Mouse (Mus musculus) hindbrain, embryonic 11.5 days (tissue): ENCODE data around the gene Fkbp2. TPM values are rescaled to one million over a fixed set of nuclear protein-coding genes. Genes with fewer than 3 reads are reported as not detected.
A peak's percentile ranks its signal among the peaks of the same experiment; 100 is the strongest.
"Not testable (repeated sequence)": the region's sequence is repeated elsewhere in the genome, so short reads cannot be mapped to it uniquely, and the experiment has no call there.

ENCODE experiments used
- ATAC-seq: fragments of 200-750 bp; cut with Nextera tagmentation; 2 replicates; pipeline ENCODE4 v1.8.0; 2017; ENCODE audit warnings: mild to moderate bottlenecking, moderate TSS enrichment, moderate library complexity; ENCODE audit not compliant: low FRiP score
- DNase-seq: peaks from one replicate; pipeline ENCODE4 v3.0.0-alpha.2; 2015; ENCODE audit warnings: low spot score
- H3K27ac ChIP-seq: fragments of 300-500 bp; sonication (generic); 2 replicates; pipeline ENCODE4 v1.5.1; 2014; ENCODE audit warnings: mild to moderate bottlenecking, low read depth, low read length
- H3K27me3 ChIP-seq: fragments of 300-500 bp; sonication (generic); 2 replicates; pipeline ENCODE4 v1.6.1; 2014; ENCODE audit warnings: mild to moderate bottlenecking, low read length, moderate library complexity, mixed read lengths; ENCODE audit not compliant: control insufficient read depth, insufficient read depth
- H3K36me3 ChIP-seq: fragments of 300-500 bp; sonication (generic); 2 replicates; pipeline ENCODE4 v1.6.1; 2014; ENCODE audit warnings: mild to moderate bottlenecking, low read length, moderate library complexity, mixed read lengths; ENCODE audit not compliant: control insufficient read depth, insufficient read depth
- H3K4me1 ChIP-seq: fragments of 300-500 bp; sonication (generic); replicated peaks from 2 replicates; pipeline ENCODE4 v1.6.1; 2014; ENCODE audit warnings: low read length, mixed read lengths; ENCODE audit not compliant: control insufficient read depth, insufficient read depth
- H3K4me2 ChIP-seq: fragments of 300-500 bp; sonication (generic); replicated peaks from 2 replicates; pipeline ENCODE4 v1.6.1; 2014; ENCODE audit warnings: mild to moderate bottlenecking, low read depth, low read length
- H3K4me3 ChIP-seq: fragments of 300-500 bp; sonication (generic); 2 replicates; pipeline ENCODE4 v1.5.1; 2014; ENCODE audit warnings: low read depth, low read length
- H3K9ac ChIP-seq: fragments of 300-500 bp; sonication (generic); 2 replicates; pipeline ENCODE4 v1.6.1; 2014; ENCODE audit warnings: low read depth, low read length
- H3K9me3 ChIP-seq: fragments of 300-500 bp; sonication (generic); 2 replicates; pipeline ENCODE4 v1.6.1; 2016; ENCODE audit warnings: low read length; ENCODE audit not compliant: control insufficient read depth
- WGBS: fragments of 180-500 bp; shearing (Covaris S2); extraction: QIAGEN DNeasy Blood & Tissue Kit; methylation state at CpG from one replicate; pipeline ENCODE4 v1.1.7; 2014; 5-methylcytosine and 5-hydroxymethylcytosine counted together
- polyA plus RNA-seq: library from polyadenylated mRNA; unstranded; fragments of >200 nt; fragmentation: Nextera tagmentation; extraction: Ambion mirVana; gene quantifications from 2 replicates; pipeline ENCODE4 v1.2.1, GENCODE M21; 2014

The Fkbp2 gene
- polyA plus RNA-seq, 1 experiment from 2014 or later, result 79.3 TPM

- H3K9me3 ChIP-seq, result no peaks in the 10 kb centered on the region
- WGBS, result 63% methylated on average over 14 of the region's 14 CpGs
- peak overlapping the region; percentile 43 for H3K4me3 ChIP-seq
- peak overlapping the region; percentile 73 for H3K27ac ChIP-seq
- H3K36me3 ChIP-seq, result no peaks in the 10 kb centered on the region
- H3K4me2 ChIP-seq, result peak overlapping the region; percentile 84
- ATAC-seq (no peak), DNase-seq (no peak)
- peaks cover 10% of the 10 kb centered on the region for H3K4me1 ChIP-seq
- peak overlapping the region; percentile 58 for H3K9ac ChIP-seq
- no peaks in the 10 kb centered on the region for H3K27me3 ChIP-seq
Measured at GRCm38 (mm10) chr19:6993011-6993770, 12.9 kb upstream of the Fkbp2 start.

- Histone ChIP-seq H3K4me2 (peak within 1 kb of the TSS; percentile 84), H3K27me3 (no peaks in the 10 kb centered on the region), H3K9me3 (no peaks in the 10 kb centered on the region), H3K4me1 (peaks cover 13% of the 10 kb centered on the region), H3K4me3 (peak within 1 kb of the TSS; percentile 43), H3K27ac (peak within 1 kb of the TSS; percentile 73), H3K9ac (peak within 1 kb of the TSS; percentile 58), H3K36me3 (no peaks in the 10 kb centered on the region)
- DNase-seq (peak; percentile 96), ATAC-seq (peak; percentile 96)
- WGBS, result 1% methylated on average over 36 of the region's 37 CpGs
Measured at GRCm38 (mm10) chr19:6992011-6992858, 11.9 kb upstream of the Fkbp2 start, which contains the start of gene Dnajc4. Gene Dnajc4, minus strand, starts transcription at chr19:6992572.

- H3K4me1 ChIP-seq, H3K36me3 ChIP-seq, ATAC-seq, H3K27ac ChIP-seq, H3K4me3 ChIP-seq, DNase-seq, H3K9ac ChIP-seq, H3K9me3 ChIP-seq, H3K4me2 ChIP-seq, H3K27me3 ChIP-seq: not testable (repeated sequence)
- WGBS, result 92% methylated on average over 6 of the region's 6 CpGs
Measured at GRCm38 (mm10) chr19:6991166-6991565, 10.9 kb upstream of the Fkbp2 start.

GRCm38 (mm10) chr19:6990712-6991111 lies 10.4 kb upstream of the Fkbp2 start:
- no peak overlapping the region for H3K27ac ChIP-seq
- H3K9ac ChIP-seq, result no peak overlapping the region
- WGBS, result 91% methylated on average over 6 of the region's 6 CpGs
- ATAC-seq (no peak), DNase-seq (no peak)
- H3K36me3 ChIP-seq, result no peaks in the 10 kb centered on the region
- no peak overlapping the region for H3K4me2 ChIP-seq
- no peaks in the 10 kb centered on the region for H3K9me3 ChIP-seq
- no peak overlapping the region for H3K4me3 ChIP-seq
- no peaks in the 10 kb centered on the region for H3K27me3 ChIP-seq
- H3K4me1 ChIP-seq, result peaks cover 7% of the 10 kb centered on the region

GRCm38 (mm10) chr19:6989251-6989650 lies 8.9 kb upstream of the Fkbp2 start:
- DNase-seq (no peak), ATAC-seq (no peak)
- H3K27ac ChIP-seq, result no peak overlapping the region
- H3K27me3 ChIP-seq, result no peaks in the 10 kb centered on the region
- 80% methylated on average over 8 of the region's 8 CpGs for WGBS
- H3K4me3 ChIP-seq, result no peak overlapping the region
- no peak overlapping the region for H3K4me2 ChIP-seq
- no peak overlapping the region for H3K9ac ChIP-seq
- H3K36me3 ChIP-seq, result no peaks in the 10 kb centered on the region
- no peaks in the 10 kb centered on the region for H3K9me3 ChIP-seq
- H3K4me1 ChIP-seq, result peaks cover 7% of the 10 kb centered on the region

- ATAC-seq (no peak), DNase-seq (no peak)
- under 1% methylated on average over 8 of the region's 8 CpGs for WGBS
- no peaks in the 10 kb centered on the region for H3K36me3 ChIP-seq
- H3K27me3 ChIP-seq, result no peaks in the 10 kb centered on the region
- peak overlapping the region; percentile 77 for H3K4me3 ChIP-seq
- peak overlapping the region; percentile 67 for H3K27ac ChIP-seq
- no peaks in the 10 kb centered on the region for H3K9me3 ChIP-seq
- peaks cover 4% of the 10 kb centered on the region for H3K4me1 ChIP-seq
- H3K9ac ChIP-seq, result peak overlapping the region; percentile 89
- peak overlapping the region; percentile 99 for H3K4me2 ChIP-seq
Measured at GRCm38 (mm10) chr19:6987904-6988285, 7.6 kb upstream of the Fkbp2 start.

GRCm38 (mm10) chr19:6987061-6987903 lies 7.0 kb upstream of the Fkbp2 start, which contains the start of gene Vegfb:
Gene Vegfb, minus strand, starts transcription at chr19:6987651.
- Histone ChIP-seq H3K27me3 (no peaks in the 10 kb centered on the region), H3K36me3 (no peaks in the 10 kb centered on the region), H3K4me2 (peak within 1 kb of the TSS; percentile 99), H3K4me3 (peak within 1 kb of the TSS; percentile 77), H3K4me1 (peaks cover 3% of the 10 kb centered on the region), H3K27ac (peak within 1 kb of the TSS; percentile 67), H3K9me3 (no peaks in the 10 kb centered on the region), H3K9ac (peak within 1 kb of the TSS; percentile 89)
- ATAC-seq (peak; percentile 65), DNase-seq (peak; percentile 65)
- WGBS, result under 1% methylated on average over 66 of the region's 85 CpGs

GRCm38 (mm10) chr19:6985951-6986708 lies 5.8 kb upstream of the Fkbp2 start:
- H3K4me2 ChIP-seq, result peak overlapping the region; percentile 99
- H3K27me3 ChIP-seq, result no peaks in the 10 kb centered on the region
- DNase-seq (no peak), ATAC-seq (no peak)
- no peak overlapping the region for H3K9ac ChIP-seq
- no peak overlapping the region for H3K27ac ChIP-seq
- 84% methylated on average over 10 of the region's 10 CpGs for WGBS
- H3K36me3 ChIP-seq, result no peaks in the 10 kb centered on the region
- no peaks in the 10 kb centered on the region for H3K9me3 ChIP-seq
- H3K4me3 ChIP-seq, result peak overlapping the region; percentile 77
- peaks cover 3% of the 10 kb centered on the region for H3K4me1 ChIP-seq
